Mouse (Mus musculus): ENCODE data around the gene Snd1. TPM values are rescaled to one million over a fixed set of nuclear protein-coding genes. Genes with fewer than 3 reads are reported as not detected.

Snd1 gene
- polyA plus RNA-seq, 1 experiment, result 35.6 TPM

DNA sequence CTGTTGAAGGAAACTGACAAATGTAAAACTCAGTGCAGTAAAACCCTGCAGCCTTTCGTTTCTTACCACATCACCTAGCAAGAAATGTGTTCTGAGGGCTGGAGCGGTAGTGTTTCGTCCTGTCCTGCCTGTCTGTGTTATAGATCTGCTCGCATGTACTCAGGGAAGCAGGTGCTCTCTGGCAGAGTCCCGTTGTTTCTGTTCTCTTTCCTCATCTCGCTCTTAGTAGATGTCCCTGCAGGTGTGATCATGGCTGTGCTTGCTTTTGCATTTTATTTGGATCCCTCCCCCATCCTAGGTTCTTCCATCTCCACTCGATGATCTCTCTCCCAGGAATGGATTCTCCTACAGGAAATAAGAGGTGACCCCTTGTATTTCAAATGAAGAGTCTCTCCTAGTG lies 80.5 kb downstream of the Snd1 start:
- Histone ChIP-seq H3K4me1 (ENCODE audit: control insufficient read depth, insufficient read depth, low read length) (no peaks in the 10 kb centered on the region), H3K4me3 (replicated peaks; ENCODE audit: control insufficient read depth, low read depth, low read length) (no peak overlapping the region), H3K27ac (ENCODE audit: control insufficient read depth, insufficient read depth, low read depth, low read length, poor library complexity) (no peak overlapping the region)
- TF ChIP-seq POLR2A (IDR thresholded peaks at IDR 0.05; ENCODE audit: borderline replicate concordance, control insufficient read depth, low read depth, low read length), result no peak
- no peak for TF ChIP-seq CTCF (IDR thresholded peaks at IDR 0.05; ENCODE audit: control insufficient read depth, insufficient read depth, low read length)
- 87% methylated on average over 7 of the region's 7 CpGs for WGBS

- Histone ChIP-seq H3K4me3 (replicated peaks; ENCODE audit: control insufficient read depth, low read depth, low read length) (no peak overlapping the region), H3K27ac (ENCODE audit: control insufficient read depth, insufficient read depth, low read depth, low read length, poor library complexity) (no peak overlapping the region), H3K4me1 (ENCODE audit: control insufficient read depth, insufficient read depth, low read length) (no peaks in the 10 kb centered on the region)
- WGBS, result 84% methylated on average over 6 of the region's 6 CpGs
- TF ChIP-seq POLR2A (IDR thresholded peaks at IDR 0.05; ENCODE audit: borderline replicate concordance, control insufficient read depth, low read depth, low read length) (no peak), CTCF (IDR thresholded peaks at IDR 0.05; ENCODE audit: control insufficient read depth, insufficient read depth, low read length) (no peak)
Observed at GRCm38 (mm10) chr6:28557728-28558127, 82.8 kb downstream of the Snd1 start.

DNA sequence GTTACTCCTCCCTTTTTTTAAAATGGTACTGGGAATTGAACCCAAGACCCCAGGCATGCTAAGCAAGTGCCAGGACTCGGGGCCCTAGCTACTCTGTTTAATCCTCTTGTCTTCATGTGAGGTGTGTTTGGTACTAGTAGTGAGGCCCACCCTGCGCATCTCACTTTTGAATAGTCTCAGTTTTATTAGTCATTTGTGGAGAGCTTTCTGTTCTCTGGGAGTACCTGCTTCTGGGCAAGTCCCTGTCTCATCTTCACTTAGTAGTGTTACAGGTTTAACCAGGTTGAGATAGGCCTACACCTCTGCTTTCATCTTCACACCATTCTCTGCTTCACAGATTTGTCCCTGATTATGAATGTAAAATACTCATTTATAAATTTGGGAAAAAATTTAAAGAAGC lies 84.5 kb downstream of the Snd1 start:
- Histone ChIP-seq H3K27ac (ENCODE audit: control insufficient read depth, insufficient read depth, low read depth, low read length, poor library complexity) (no peak overlapping the region), H3K4me3 (replicated peaks; ENCODE audit: control insufficient read depth, low read depth, low read length) (no peak overlapping the region), H3K4me1 (ENCODE audit: control insufficient read depth, insufficient read depth, low read length) (no peaks in the 10 kb centered on the region)
- 91% methylated on average over 2 of the region's 2 CpGs for WGBS
- no peak for TF ChIP-seq CTCF (IDR thresholded peaks at IDR 0.05; ENCODE audit: control insufficient read depth, insufficient read depth, low read length)
- no peak for TF ChIP-seq POLR2A (IDR thresholded peaks at IDR 0.05; ENCODE audit: borderline replicate concordance, control insufficient read depth, low read depth, low read length)

GRCm38 (mm10) chr6:28561291-28561995 lies 86.5 kb downstream of the Snd1 start:
- no peak overlapping the region for H3K4me3 ChIP-seq (replicated peaks; ENCODE audit: control insufficient read depth, low read depth, low read length)
- no peak for TF ChIP-seq CTCF (IDR thresholded peaks at IDR 0.05; ENCODE audit: control insufficient read depth, insufficient read depth, low read length)
- 85% methylated on average over 5 of the region's 5 CpGs for WGBS
- H3K27ac ChIP-seq (ENCODE audit: control insufficient read depth, insufficient read depth, low read depth, low read length, poor library complexity), result no peak overlapping the region
- H3K4me1 ChIP-seq (ENCODE audit: control insufficient read depth, insufficient read depth, low read length), result no peaks in the 10 kb centered on the region

DNA sequence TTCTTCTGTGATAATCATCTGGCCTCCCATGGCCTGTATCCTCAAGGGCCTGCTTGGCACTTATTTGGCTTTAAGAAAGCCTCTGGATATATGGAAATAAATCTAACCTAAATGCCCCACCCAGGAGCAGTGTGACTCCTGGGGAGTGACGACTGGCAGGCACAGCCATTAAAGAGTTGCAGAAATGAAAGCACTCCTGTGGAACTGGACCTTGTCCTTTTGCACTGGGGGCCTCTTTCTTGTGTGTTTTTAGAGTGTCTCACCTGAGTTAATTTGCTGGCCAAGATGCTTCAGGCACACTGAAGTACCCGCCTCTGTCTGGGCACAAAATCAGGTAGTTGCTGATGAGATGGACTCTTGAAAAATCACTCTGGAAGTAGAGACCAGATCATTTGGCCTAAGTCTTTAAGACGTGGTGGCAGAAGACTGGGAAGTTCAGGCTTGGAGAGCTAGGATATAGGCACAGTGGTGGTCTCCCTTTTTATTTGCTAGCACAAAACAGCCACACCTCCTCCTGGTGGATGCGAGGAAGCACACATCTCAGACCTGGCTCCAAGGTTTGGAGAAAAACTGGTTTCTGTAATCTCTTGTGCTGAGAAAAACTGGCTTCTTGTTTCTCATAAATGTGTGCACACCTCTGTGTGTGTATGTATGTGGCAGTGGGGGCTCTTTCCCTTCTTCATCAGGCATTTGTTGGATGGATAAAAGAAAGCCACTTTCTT lies 87.5 kb downstream of the Snd1 start:
- Histone ChIP-seq H3K27ac (ENCODE audit: control insufficient read depth, insufficient read depth, low read depth, low read length, poor library complexity) (no peak overlapping the region), H3K4me3 (replicated peaks; ENCODE audit: control insufficient read depth, low read depth, low read length) (no peak overlapping the region), H3K4me1 (ENCODE audit: control insufficient read depth, insufficient read depth, low read length) (0 out of 2 replicates have a peak, but pooled peaks cover under 1% of the 10 kb centered on the region)
- TF ChIP-seq POLR2A (IDR thresholded peaks at IDR 0.05; ENCODE audit: borderline replicate concordance, control insufficient read depth, low read depth, low read length), result no peak
- TF ChIP-seq CTCF (IDR thresholded peaks at IDR 0.05; ENCODE audit: control insufficient read depth, insufficient read depth, low read length), result no peak
- WGBS, result 84% methylated on average over 4 of the region's 4 CpGs

- 21% methylated on average over 6 of the region's 6 CpGs for WGBS
Observed at GRCm38 (mm10) chr6:28567978-28568377, 93.0 kb downstream of the Snd1 start.

GRCm38 (mm10) chr6:28571946-28572345 lies 97.0 kb downstream of the Snd1 start:
- peaks cover 1% of the 10 kb centered on the region; the same call in 1 of the 2 replicates for H3K4me1 ChIP-seq (ENCODE audit: control insufficient read depth, insufficient read depth, low read length)
- no peak overlapping the region for H3K27ac ChIP-seq (ENCODE audit: control insufficient read depth, insufficient read depth, low read depth, low read length, poor library complexity)
- TF ChIP-seq CTCF (IDR thresholded peaks at IDR 0.05; ENCODE audit: control insufficient read depth, insufficient read depth, low read length) (no peak), POLR2A (IDR thresholded peaks at IDR 0.05; ENCODE audit: borderline replicate concordance, control insufficient read depth, low read depth, low read length) (no peak)
- H3K4me3 ChIP-seq (replicated peaks; ENCODE audit: control insufficient read depth, low read depth, low read length), result no peak overlapping the region
- 61% methylated on average over 2 of the region's 2 CpGs for WGBS

More at GRCm38 (mm10) chr6:28567978-28568377, 93.0 kb downstream of the Snd1 start:
- no peak overlapping the region for H3K4me3 ChIP-seq (replicated peaks; ENCODE audit: control insufficient read depth, low read depth, low read length)
- peaks cover 1% of the 10 kb centered on the region; the same call in 1 of the 2 replicates for H3K4me1 ChIP-seq (ENCODE audit: control insufficient read depth, insufficient read depth, low read length)
- TF ChIP-seq CTCF (IDR thresholded peaks at IDR 0.05; ENCODE audit: control insufficient read depth, insufficient read depth, low read length), result no peak
- H3K27ac ChIP-seq (ENCODE audit: control insufficient read depth, insufficient read depth, low read depth, low read length, poor library complexity), result no peak overlapping the region

- H3K4me3 ChIP-seq (replicated peaks; ENCODE audit: control insufficient read depth, low read depth, low read length), result no peak overlapping the region
- no peak for TF ChIP-seq POLR2A (IDR thresholded peaks at IDR 0.05; ENCODE audit: borderline replicate concordance, control insufficient read depth, low read depth, low read length)
- no peak for TF ChIP-seq CTCF (IDR thresholded peaks at IDR 0.05; ENCODE audit: control insufficient read depth, insufficient read depth, low read length)
- WGBS, result 69% methylated on average over 11 of the region's 11 CpGs
- H3K4me1 ChIP-seq (ENCODE audit: control insufficient read depth, insufficient read depth, low read length), result no peaks in the 10 kb centered on the region; the same call in 1 of the 2 replicates
- no peak overlapping the region for H3K27ac ChIP-seq (ENCODE audit: control insufficient read depth, insufficient read depth, low read depth, low read length, poor library complexity)
Observed at GRCm38 (mm10) chr6:28572991-28573759, 98.2 kb downstream of the Snd1 start.
